Mouse (Mus musculus) hindbrain, embryonic 14.5 days (tissue): ENCODE results near the gene Zfp760. TPM values are rescaled to one million over a fixed set of nuclear protein-coding genes. Genes with fewer than 3 reads are reported as not detected.
"Not testable (repeated sequence)": the region's sequence is repeated elsewhere in the genome, so short reads cannot be mapped to it uniquely, and the experiment has no call there.

ENCODE experiments used
- ATAC-seq: fragments of 200-750 bp; cut with Nextera tagmentation; 2 replicates; pipeline ENCODE4 v1.8.0; 2017; ENCODE audit warnings: moderate number of reproducible peaks, mild to moderate bottlenecking, moderate TSS enrichment, moderate library complexity; ENCODE audit not compliant: low FRiP score
- DNase-seq: peaks from one replicate; pipeline ENCODE4 v3.0.0-alpha.2; 2015; ENCODE audit warnings: low spot score
- H3K27ac ChIP-seq: fragments of 300-500 bp; sonication (generic); 2 replicates; pipeline ENCODE4 v1.5.1; 2014; ENCODE audit warnings: mild to moderate bottlenecking, moderate library complexity
- H3K27me3 ChIP-seq: fragments of 300-500 bp; sonication (generic); 2 replicates; pipeline ENCODE4 v1.6.1; 2014; ENCODE audit warnings: mild to moderate bottlenecking, low read length, mixed read lengths; ENCODE audit not compliant: control insufficient read depth, insufficient read depth
- H3K36me3 ChIP-seq: fragments of 300-500 bp; sonication (generic); replicated peaks from 2 replicates; pipeline ENCODE4 v1.6.1; 2014; ENCODE audit not compliant: control insufficient read depth, insufficient read depth
- H3K4me1 ChIP-seq: fragments of 300-500 bp; sonication (generic); replicated peaks from 2 replicates; pipeline ENCODE4 v1.6.1; 2014; ENCODE audit warnings: antibody characterized with exemption, low read length, mixed read lengths; ENCODE audit not compliant: control insufficient read depth, insufficient read depth
- H3K4me2 ChIP-seq: fragments of 300-500 bp; sonication (generic); replicated peaks from 2 replicates; pipeline ENCODE4 v1.6.1; 2014; ENCODE audit warnings: mild to moderate bottlenecking, moderate library complexity
- H3K4me3 ChIP-seq: fragments of 300-500 bp; sonication (generic); replicated peaks from 2 replicates; pipeline ENCODE4 v1.5.1; 2014; ENCODE audit warnings: mild to moderate bottlenecking, low read length
- H3K9ac ChIP-seq: fragments of 300-500 bp; sonication (generic); 2 replicates; pipeline ENCODE4 v1.6.1; 2014
- H3K9me3 ChIP-seq: fragments of 300-500 bp; sonication (generic); 2 replicates; pipeline ENCODE4 v1.6.1; 2016; ENCODE audit warnings: low read length; ENCODE audit not compliant: control insufficient read depth
- WGBS: fragments of 180-500 bp; shearing (Covaris S2); extraction: QIAGEN DNeasy Blood & Tissue Kit; methylation state at CpG from one replicate; pipeline ENCODE4 v1.1.7; 2014; 5-methylcytosine and 5-hydroxymethylcytosine counted together
- polyA plus RNA-seq: library from polyadenylated mRNA; unstranded; fragments of >200 nt; fragmentation: Nextera tagmentation; extraction: Ambion mirVana; gene quantifications from 2 replicates; pipeline ENCODE4 v1.2.1, GENCODE M21; 2014

Gene Zfp760
- 13.4 and 13.8 TPM in 2 replicates for polyA plus RNA-seq

DNA sequence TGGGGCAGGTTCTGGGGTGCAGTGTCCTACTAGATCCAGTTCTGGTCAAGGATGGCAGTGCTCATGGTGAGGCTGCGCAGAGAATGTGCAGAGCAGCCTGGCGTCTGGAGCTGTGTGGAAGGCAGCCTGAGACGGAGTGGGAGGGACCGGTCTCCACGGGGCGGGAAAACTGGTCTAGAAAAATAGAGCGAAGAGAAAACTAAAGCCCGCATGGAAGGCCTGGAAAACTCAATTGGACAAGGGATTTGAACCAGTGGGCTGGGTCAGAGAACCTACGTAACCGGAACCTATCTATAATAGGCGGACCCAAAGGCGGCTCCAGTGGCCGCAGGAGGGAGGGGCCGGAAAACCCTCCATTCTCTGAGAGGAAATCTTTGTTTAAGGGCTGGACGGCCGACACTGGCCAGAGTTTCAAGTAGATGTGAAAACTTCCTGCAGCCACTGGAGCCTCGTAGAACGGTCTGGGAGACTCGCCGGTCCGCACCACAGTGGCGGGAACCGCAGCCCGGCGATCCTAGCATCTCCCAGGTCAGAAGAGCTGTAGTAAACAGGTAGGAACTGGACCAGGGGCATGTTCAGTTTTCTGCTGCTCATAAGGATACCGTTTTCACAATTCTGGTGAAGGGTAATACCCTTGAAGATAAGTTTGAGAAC is at the start of gene Zfp760:
Zfp760 (plus strand) TSS at position 399 of the 654 bp plus-strand sequence.
- peaks cover 7% of the 10 kb centered on the region; the same call in 1 of the 2 replicates for H3K36me3 ChIP-seq
- peak within 1 kb of the TSS; percentile 69 for H3K4me2 ChIP-seq
- H3K4me1 ChIP-seq = peaks cover 13% of the 10 kb centered on the region
- H3K27me3 ChIP-seq = no peaks in the 10 kb centered on the region
- DNase-seq (peak; percentile 87), ATAC-seq (peak; percentile 98)
- WGBS = 4% methylated on average over 26 of the region's 26 CpGs
- no peaks in the 10 kb centered on the region for H3K9me3 ChIP-seq
- peak within 1 kb of the TSS; percentile 73 for H3K27ac ChIP-seq
- peak within 1 kb of the TSS; percentile 62 for H3K4me3 ChIP-seq
- H3K9ac ChIP-seq = peak within 1 kb of the TSS; percentile 78

DNA sequence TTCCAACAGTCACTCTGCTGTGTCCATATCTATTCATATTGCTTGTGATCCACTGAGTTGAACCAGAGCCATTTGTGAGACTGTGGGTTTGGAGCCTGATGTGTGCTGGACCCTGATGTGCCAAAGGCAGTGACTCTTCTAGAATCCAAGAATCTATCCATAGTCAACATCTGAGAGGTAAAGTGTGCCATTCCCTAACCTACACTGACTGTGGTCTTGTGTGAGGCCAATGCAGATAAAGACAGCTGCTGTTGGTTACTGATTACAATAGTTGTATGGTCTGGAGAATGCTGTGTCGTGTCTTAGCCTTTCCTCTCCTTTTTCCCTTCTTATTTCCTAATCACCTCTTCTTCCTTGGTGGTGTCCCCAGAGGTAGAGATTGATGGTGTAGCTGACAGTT is 28.7 kb upstream of the Zfp760 start:
- not testable (repeated sequence) for H3K36me3 ChIP-seq, H3K4me1 ChIP-seq, DNase-seq, ATAC-seq, H3K9ac ChIP-seq, H3K9me3 ChIP-seq, H3K4me3 ChIP-seq, H3K27me3 ChIP-seq, H3K27ac ChIP-seq, H3K4me2 ChIP-seq
- 17% methylated on average over 1 of the region's 1 CpGs for WGBS

DNA sequence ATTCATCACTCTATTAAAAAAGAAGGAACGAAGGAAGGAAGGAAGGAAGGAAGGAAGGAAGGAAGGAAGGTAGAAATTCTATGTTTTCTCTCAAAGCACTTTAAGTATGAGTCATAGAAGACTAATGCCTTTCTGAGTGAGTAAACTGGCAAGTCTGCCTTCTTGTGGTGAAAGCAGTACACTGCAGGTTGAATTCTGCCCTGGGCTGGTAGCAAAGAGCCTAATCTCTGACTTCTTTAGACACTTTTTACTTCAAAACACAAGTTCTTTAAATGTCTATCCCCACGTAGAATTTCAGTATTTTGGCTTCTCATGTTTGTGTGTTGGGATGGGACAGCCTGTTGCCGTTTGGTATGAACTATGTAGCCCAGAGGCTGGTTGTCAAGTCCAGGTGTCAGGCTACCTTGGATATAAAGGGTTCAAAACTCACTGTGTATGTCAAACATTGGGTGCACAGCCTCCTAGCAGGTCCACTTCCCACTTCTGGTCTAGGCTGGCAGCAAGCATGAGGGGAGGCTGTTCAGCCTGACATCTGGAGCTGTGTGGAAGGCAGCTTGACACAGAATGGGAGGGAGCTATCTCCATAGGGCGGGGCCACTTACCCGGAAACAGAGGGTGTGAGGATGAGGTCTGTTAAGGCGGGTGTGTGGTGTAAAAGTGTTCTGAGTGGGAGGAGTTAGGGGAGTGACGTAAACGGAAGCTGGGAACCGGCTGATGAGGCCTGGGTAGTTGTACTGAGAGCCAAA is 28.1 kb upstream of the Zfp760 start:
- ATAC-seq = peak; percentile 99
- peak overlapping the region; percentile 79 for H3K27ac ChIP-seq
- H3K9me3 ChIP-seq = no peaks in the 10 kb centered on the region
- no peaks in the 10 kb centered on the region for H3K27me3 ChIP-seq
- 6% methylated on average over 9 of the region's 9 CpGs for WGBS
- peak overlapping the region; percentile 66 for H3K4me2 ChIP-seq
- H3K4me3 ChIP-seq = peak overlapping the region; percentile 43
- H3K9ac ChIP-seq = peak overlapping the region; percentile 60
- peaks cover under 1% of the 10 kb centered on the region; the same call in 1 of the 2 replicates for H3K36me3 ChIP-seq
- no peaks in the 10 kb centered on the region for H3K4me1 ChIP-seq
- DNase-seq = peak; percentile 81

DNA sequence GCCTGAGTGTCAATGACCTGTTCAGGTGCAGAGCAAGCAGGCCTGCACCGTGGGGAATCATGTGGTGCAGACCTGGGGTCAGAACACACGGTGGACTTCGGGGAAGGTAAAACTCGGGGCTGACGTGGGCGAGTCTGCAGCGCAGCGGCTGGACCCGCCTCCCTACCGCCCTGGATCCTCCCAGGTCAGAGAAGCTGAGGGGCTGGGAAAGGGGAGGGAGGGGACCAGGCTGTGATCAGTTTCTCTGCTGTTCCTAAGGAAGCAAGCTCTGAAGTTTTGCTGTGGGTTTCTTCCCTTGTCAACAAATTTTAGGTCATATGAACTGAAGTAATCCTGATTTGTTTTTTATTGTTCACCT is 27.5 kb upstream of the Zfp760 start:
- H3K36me3 ChIP-seq, H3K9me3 ChIP-seq, DNase-seq, H3K4me1 ChIP-seq, H3K27me3 ChIP-seq: not testable (repeated sequence)
- WGBS = 2% methylated on average over 10 of the region's 10 CpGs
- Histone ChIP-seq H3K4me3 (peak overlapping the region; percentile 43), H3K27ac (peak overlapping the region; percentile 79), H3K4me2 (peak overlapping the region; percentile 66), H3K9ac (peak overlapping the region; percentile 60)
- ATAC-seq = peak; percentile 89; the same call in 1 of the 2 replicates

DNA sequence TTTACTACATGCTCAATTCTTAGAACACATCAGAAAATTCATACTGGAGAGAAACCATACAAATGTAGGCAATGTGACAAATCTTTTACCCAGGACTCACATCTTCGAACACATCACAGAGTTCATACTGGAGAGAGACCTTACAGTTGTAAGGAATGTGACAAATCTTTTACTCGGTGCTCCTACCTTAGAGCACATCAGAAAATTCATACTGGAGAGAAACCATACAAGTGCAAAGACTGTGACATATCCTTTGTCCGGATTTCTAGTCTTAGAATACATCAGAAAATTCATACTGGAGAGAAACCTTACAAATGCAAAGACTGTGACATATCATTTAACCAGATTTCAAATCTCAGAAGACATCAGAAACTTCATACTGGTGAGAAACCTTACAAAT is 16.0 kb upstream of the Zfp760 start, which contains the start of gene Gm10226:
Gm10226 (plus strand) TSS at position 301 of the 400 bp plus-strand sequence.
- no peaks in the 10 kb centered on the region for H3K9me3 ChIP-seq
- peaks cover 60% of the 10 kb centered on the region for H3K36me3 ChIP-seq
- 91% methylated on average over 3 of the region's 3 CpGs for WGBS

DNA sequence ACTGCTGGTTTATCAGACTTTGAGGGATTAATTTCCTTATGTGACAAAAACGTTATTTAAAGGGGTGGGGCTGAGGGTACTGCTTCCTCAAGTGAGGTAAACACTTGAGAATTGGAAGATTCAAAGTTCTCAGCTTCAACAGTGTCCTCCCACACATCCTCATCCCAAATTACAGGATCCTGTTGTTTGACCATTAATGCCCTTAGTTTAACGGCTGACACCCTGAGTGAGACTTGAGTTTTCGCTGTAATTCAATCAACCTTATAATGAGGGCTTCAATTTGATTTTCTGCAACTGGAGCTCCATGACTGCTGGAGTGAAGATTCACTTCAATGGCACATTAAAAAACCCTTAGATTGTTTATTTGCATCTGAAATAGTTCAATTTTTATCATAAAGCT is 14.2 kb upstream of the Zfp760 start:
- no peak for DNase-seq
- Histone ChIP-seq H3K4me3 (no peak overlapping the region), H3K27ac (no peak overlapping the region), H3K27me3 (no peaks in the 10 kb centered on the region), H3K9me3 (no peaks in the 10 kb centered on the region), H3K4me2 (no peak overlapping the region), H3K36me3 (peaks cover 45% of the 10 kb centered on the region), H3K4me1 (no peaks in the 10 kb centered on the region), H3K9ac (no peak overlapping the region)
- no peak for ATAC-seq
- WGBS = 82% methylated on average over 3 of the region's 3 CpGs

More for the DNA sequence above, 16.0 kb upstream of the Zfp760 start, which contains the start of gene Gm10226:
- Histone ChIP-seq H3K4me3 (no peak within 1 kb of the TSS), H3K27ac (no peak within 1 kb of the TSS), H3K4me1 (no peaks in the 10 kb centered on the region), H3K4me2 (no peak within 1 kb of the TSS), H3K27me3 (no peaks in the 10 kb centered on the region), H3K9ac (no peak within 1 kb of the TSS)
- DNase-seq (no peak), ATAC-seq (no peak)

DNA sequence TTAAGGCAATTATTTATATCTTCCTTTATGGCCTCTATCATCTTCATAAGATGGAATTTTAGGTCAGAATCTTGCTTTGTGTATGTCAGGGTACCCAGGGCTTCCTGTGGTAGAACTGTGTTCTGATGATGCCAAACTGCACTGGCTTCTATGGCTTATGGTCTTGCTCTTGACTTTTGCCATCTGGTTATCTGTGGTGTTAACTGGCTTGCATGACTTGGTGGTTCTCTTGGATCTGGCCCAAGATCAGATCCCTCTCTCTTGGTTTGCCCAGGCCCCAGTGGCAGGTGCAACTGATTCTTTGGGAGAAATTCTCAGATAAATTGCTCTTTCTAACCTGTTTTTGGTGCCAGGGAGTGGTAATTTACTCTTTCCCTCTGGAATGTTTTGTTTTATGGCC is 11.5 kb upstream of the Zfp760 start:
- no peak for DNase-seq
- Histone ChIP-seq H3K4me2 (no peak overlapping the region), H3K27me3 (no peaks in the 10 kb centered on the region), H3K9me3 (no peaks in the 10 kb centered on the region), H3K4me1 (no peaks in the 10 kb centered on the region), H3K9ac (no peak overlapping the region), H3K27ac (no peak overlapping the region), H3K4me3 (no peak overlapping the region), H3K36me3 (peaks cover 23% of the 10 kb centered on the region)
- ATAC-seq = no peak

DNA sequence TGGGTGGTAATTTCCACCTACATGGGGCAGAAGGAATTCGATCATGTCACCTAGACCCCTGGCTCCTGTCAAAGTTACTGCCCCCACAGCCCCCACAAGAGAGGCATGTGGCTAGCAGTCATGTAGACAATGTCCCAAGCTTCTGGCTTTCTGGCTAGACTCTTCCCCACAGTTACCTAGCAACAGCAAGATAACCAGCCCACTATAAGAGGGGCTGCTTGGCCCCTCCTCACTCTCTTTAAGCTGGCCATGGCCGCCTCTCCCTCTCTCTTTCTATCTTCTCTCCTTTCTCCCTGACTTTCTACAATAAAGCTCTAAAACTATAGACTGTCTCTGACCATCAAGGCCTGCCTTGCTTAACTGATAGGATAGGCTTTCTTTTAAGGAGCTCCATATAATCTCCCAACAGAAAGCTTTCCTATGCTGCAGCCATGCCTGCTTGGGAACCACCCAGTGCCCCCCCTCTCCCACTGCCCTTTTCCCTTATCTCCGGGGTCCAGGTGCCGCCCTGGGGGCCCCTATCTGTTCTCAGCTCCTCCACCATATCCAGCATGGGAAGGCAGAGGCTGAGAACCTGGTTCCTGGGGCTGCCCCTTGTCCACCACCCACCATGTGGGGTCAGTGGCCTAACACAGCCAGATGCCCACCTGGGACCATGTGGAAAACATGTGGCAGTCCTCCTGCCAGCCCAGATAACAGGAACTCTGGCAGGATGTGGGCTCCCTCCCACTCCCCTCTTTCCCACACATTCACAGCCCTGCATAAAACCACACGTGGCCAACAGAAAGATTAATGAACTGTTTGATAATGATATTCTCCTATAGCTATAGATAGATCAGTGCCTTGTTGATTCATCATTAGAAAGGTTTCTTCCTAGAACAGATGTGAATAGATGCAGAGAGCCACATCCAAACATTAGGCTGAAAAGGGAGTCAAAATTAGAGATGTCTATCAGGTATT is 5.0 kb upstream of the Zfp760 start:
- no peaks in the 10 kb centered on the region for H3K36me3 ChIP-seq
- no peak overlapping the region for H3K4me3 ChIP-seq
- H3K27me3 ChIP-seq = no peaks in the 10 kb centered on the region
- H3K4me1 ChIP-seq = no peaks in the 10 kb centered on the region; the same call in 1 of the 2 replicates
- no peak overlapping the region for H3K9ac ChIP-seq
- ATAC-seq (no peak), DNase-seq (no peak)
- H3K9me3 ChIP-seq = no peaks in the 10 kb centered on the region
- H3K27ac ChIP-seq = no peak overlapping the region
- H3K4me2 ChIP-seq = no peak overlapping the region
- 42% methylated on average over 5 of the region's 5 CpGs for WGBS

DNA sequence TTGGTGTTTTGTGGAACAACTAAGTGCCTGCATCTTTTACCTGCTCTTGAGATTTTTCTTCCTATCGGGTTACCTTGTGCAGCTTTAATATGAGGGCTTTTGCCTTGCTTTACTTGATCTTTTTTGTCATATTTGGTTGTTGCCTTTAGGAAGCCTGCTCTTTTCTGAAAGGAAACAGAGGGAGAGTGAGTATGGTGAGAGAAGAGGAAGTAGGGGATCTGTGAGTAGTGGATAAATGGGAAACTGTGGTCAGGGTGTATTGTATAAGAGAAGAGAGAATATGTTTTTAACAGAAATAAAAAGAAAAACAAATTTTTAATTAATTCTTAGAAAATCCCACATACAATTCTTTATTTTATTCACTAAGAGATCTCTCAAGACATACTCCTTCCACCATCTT is 4.1 kb upstream of the Zfp760 start:
- H3K9ac ChIP-seq = no peak overlapping the region
- H3K36me3 ChIP-seq = no peaks in the 10 kb centered on the region
- H3K9me3 ChIP-seq = no peaks in the 10 kb centered on the region
- 84% methylated on average over 1 of the region's 1 CpGs for WGBS
- H3K27me3 ChIP-seq = no peaks in the 10 kb centered on the region
- DNase-seq = no peak
- H3K4me1 ChIP-seq = peaks cover 4% of the 10 kb centered on the region
- no peak overlapping the region for H3K27ac ChIP-seq
- ATAC-seq = no peak
- H3K4me2 ChIP-seq = no peak overlapping the region
- no peak overlapping the region for H3K4me3 ChIP-seq
